Mouse (Mus musculus) monocyte, adult 2 months (primary cell): Measurements from ENCODE around the gene Tvp23b.

Experiments
- DNase-seq, 2 experiments: peaks; one replicate each; pipeline ENCODE4 v3.0.0; 2022; ENCODE audit warnings: low spot score in 2 of 2, low read depth in 1 of 2

Tvp23b gene

GRCm38 (mm10) chr11:62890796-62891195 lies 11.5 kb downstream of the Tvp23b start:
- DNase-seq: no peak

GRCm38 (mm10) chr11:62891763-62892162 lies 12.5 kb downstream of the Tvp23b start:
- no peak for DNase-seq

DNA sequence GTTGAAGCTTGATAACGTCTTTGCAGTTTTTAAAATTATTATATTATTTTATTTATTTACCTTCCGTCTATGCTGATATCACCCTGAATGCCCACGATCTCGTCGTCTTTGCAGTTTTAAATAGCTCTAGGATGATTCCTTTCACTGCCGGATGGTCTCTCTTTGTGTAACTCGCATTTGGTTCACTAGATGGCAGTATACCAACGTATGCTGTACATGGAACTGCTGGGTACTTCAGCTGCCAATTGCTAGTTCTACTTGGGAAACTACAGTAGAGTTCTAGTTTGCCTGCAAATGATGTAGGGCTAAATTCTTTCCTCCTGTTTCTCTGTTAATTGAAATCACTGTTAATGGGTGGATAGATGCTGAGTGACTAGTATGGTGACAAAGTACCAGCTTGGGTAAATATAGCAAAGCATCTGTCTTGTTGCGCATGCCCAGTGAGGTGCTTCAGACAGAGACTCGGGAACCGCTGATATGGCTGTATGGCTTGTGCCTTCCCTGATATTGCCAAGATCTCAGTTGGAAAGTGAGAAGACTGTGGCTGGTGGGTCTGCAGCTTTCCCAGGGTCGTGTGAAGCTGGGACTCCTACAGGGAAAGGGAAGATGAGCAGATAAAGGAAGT lies 22.6 kb downstream of the Tvp23b start:
- peak in 1 of 2 experiments; percentile 8 for DNase-seq

DNA sequence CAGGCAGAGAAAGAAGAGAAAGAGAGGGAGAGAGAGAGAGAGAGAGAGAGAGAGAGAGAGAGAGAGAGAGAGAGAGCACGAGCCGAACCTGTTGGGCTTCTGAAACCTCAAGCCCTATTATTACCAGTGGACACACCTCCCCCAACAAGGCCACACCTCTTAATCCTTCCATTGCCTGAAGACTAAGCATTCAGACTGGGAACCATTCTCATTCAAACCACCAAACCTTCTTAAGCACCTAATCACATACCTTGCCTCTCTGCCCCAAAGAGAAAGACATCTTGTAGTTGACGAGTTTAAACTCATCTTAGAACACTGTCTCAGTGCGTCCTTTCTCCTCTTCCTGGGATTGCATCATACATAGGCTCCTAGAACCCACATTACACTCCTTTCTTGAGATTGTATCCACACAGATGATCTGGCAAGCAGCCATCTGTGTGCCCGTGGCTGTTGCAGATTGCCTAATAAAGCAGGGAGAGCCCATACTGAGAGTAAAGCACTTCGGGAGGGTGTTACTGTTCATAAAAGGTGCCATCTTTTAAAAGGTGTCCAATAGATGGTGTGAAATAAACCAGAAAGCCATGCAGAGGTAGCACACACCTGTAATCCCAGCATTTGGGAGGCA lies 24.7 kb downstream of the Tvp23b start:
- no peak for DNase-seq

- no peak for DNase-seq
These were observed 30.6 kb downstream of the Tvp23b start for GRCm38 (mm10) chr11:62909720-62910306.

GRCm38 (mm10) chr11:62911362-62911761 lies 32.1 kb downstream of the Tvp23b start:
- DNase-seq: no peak

DNA sequence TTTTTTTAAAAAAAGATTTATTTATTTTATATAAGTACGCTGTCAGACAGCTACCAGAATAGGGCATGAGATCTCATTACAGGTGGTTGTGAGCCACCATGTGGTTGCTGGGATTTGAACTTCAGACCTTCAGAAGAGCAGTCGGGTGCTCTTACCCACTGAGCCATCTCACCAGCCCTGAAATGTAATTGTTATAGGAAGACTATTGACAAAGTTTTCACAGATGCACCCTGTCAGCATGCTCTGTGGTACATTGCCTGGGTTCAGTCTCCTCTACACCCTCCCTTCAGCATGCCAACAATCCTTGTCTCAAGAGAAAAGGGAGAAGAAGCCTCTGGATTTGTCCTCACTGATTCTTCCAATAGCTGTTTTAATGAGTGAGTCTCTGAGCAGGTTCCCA lies 33.9 kb downstream of the Tvp23b start:
- no peak for DNase-seq

GRCm38 (mm10) chr11:62914532-62914931 lies 35.3 kb downstream of the Tvp23b start:
- no peak for DNase-seq

DNA sequence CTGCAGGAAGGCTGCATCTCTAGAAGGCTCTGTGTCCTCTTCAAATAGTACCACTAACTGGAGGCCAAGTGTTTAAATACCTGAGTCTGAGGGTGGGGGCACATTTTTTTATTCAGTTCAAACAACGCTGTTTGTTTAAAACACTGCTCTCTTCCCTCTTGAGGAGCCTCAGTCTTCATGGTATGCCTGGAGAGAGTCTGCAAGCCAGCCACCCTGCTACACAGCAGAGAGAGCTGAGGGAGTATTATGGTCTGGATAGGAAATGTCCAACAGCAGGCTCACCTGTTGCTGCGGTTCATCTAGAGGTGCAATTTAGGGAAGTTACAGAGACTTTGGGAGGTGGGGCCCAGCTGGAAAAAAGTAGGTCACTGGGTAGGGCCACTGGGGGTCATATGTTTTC lies 36.2 kb downstream of the Tvp23b start:
- DNase-seq: no peak

GRCm38 (mm10) chr11:62916765-62917164 lies 37.5 kb downstream of the Tvp23b start:
- DNase-seq: no peak

DNA sequence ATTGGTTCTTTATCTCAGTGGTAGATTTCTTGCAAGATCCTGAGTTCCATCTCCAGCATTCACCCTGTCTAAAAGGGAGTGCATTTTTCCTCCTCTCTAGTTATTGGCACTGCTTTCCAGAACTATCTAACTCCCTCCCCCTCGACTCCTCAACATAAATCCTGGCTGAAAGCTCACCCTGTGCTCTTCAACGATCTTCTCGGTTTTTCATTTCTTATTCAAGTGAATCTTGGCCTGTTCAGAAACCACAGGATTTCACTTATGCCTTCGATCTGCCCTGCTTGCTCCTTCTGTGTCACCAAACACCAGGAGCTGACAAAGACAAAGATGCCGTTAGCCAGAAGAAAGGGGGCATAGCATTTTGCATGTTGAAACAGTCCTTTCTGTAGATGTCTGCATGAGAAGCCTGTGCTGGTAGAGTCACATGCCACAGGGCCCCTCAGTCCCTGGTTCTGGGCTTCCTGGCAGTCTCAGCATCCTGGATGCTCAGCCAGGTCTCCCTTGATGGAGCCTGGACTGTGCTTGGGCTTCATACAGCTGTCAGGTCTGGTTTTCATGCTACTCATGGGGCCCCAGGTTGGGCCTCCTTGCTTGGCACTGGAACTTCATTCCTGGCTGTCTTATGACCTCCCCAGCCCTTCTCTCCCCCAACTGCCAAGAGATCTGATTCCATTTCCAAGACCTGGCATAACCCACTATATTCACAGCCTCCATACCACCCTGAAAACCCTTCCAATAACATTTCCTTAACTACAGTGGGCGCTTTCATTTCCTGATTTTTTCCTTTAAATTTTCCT lies 40.9 kb downstream of the Tvp23b start:
- DNase-seq: no peak

DNA sequence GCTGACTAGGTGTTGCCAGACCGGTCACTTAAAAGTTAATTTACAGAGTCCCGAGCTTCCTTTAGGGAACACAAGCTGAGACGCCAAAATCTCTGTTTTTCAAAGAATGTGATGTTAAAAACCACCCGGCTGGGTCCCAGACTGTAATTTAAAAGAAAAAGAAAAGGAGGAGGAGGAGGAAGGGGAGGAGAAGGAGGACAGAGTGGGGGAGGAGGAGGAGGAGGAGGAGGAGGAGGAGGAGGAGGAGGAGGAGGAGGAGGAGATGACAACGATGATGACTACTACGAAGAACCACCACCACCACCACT lies 41.4 kb downstream of the Tvp23b start:
- DNase-seq: no peak

DNA sequence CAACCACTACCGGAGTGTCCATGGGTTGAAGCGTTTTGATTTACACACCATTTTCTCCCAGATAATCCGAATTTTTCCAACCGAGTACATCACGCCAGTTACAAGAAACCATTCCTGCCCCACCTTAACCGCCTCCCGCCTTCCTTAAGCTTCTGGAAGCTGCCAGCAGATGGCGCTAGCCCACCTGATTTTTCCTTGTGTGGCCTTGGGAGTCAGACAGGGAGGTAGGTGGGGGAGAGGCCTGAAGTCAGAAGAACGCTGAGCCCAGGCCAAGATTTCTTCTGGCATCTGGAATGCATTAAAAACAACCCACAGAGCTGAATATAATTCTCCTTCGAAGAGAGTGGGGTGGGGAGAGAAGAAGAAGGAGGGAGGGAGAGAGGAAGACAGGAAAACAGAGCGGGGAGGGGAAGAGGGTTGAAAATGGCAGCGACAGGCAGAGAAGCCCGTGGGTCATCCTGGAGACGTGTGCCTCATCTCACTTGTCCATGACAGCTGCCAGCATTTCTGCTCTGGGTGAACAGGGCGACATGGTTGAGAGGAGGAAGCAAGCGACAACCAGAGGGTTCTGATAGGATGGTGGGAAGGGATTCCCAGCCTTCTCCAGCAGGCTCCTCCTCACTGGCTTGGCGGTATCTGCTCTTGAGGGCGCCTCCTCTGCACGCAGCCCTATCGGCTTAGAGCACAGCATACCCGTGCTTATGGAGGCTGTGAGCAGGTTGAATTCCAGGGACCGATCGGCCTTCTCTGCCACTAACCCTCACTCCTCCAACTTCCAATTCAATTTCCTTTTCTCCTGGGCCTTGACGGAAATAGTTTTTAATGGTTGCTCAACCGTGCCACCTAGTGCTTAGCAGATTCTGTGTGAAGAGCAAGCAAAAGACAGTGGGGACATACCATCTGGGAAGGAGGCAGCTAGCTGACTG lies 42.1 kb downstream of the Tvp23b start:
- peak in 1 of 2 experiments; percentile 44 for DNase-seq

GRCm38 (mm10) chr11:62924091-62924761 lies 45.0 kb downstream of the Tvp23b start:
- DNase-seq: no peak

GRCm38 (mm10) chr11:62929799-62930198 lies 50.5 kb downstream of the Tvp23b start:
- no peak for DNase-seq

GRCm38 (mm10) chr11:62930574-62930973 lies 51.3 kb downstream of the Tvp23b start:
- no peak for DNase-seq

DNA sequence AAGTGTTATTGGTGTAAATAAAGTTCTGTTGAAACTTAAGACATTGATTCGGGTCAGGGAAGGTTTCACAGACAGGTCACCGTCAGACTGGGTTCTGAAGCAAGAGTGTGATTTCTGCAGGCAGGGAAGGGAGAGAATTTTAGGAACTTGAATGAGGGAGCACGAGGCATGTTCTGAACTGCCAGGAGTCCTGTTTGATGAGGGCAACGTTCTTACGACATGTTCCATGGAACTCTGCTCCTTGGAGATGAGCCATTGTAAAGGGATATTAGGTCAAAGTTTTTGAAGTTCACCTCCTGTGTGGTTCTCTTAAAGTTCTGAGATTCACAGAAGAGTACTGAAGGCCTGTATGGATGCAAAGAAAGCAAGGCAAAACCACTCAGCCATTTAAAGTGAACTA lies 51.9 kb downstream of the Tvp23b start:
- no peak for DNase-seq

- no peak for DNase-seq
These were observed 53.8 kb downstream of the Tvp23b start for GRCm38 (mm10) chr11:62933099-62933498.

- DNase-seq: no peak
These were observed 55.7 kb downstream of the Tvp23b start for GRCm38 (mm10) chr11:62934795-62935514.

DNA sequence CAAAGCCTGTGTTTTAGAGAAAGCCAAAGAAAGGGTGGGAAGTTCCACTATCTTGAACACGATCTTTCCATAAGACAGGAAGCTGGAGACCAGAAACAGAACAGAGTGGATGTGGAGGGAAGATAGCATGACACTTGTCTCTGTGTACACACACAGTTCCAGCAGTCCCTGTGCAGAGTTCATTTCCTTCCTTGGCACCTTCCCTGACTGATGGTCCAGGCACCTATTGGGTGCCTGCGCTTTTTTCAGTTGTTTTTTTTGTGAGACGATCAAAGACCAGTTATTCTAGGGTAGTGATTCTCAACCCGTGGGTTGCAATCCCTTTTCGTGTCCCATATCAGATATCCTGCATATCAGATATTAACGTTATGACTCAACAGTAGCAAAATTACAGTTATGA lies 58.7 kb downstream of the Tvp23b start:
- no peak for DNase-seq
